Mouse (Mus musculus) hindbrain, embryonic 12.5 days (tissue): ENCODE results near the gene Fam198b. TPM values are rescaled to one million over a fixed set of nuclear protein-coding genes. Genes with fewer than 3 reads are reported as not detected.
A peak's percentile ranks its signal among the peaks of the same experiment; 100 is the strongest.

Source experiments
- ATAC-seq: fragments of 200-750 bp; cut with Nextera tagmentation; 2 replicates; pipeline ENCODE4 v1.8.0; 2017; ENCODE audit warnings: moderate TSS enrichment; ENCODE audit not compliant: low FRiP score
- H3K27ac ChIP-seq: fragments of 300-500 bp; sonication (generic); 2 replicates; pipeline ENCODE4 v1.5.1; 2016; ENCODE audit warnings: mild to moderate bottlenecking
- H3K27me3 ChIP-seq: fragments of 300-500 bp; sonication (generic); 2 replicates; pipeline ENCODE4 v1.6.1; 2016; ENCODE audit warnings: mild to moderate bottlenecking
- H3K36me3 ChIP-seq: fragments of 300-500 bp; sonication (generic); 2 replicates; pipeline ENCODE4 v1.6.1; 2016; ENCODE audit warnings: mild to moderate bottlenecking
- H3K4me1 ChIP-seq: fragments of 300-500 bp; sonication (generic); 2 replicates; pipeline ENCODE4 v1.6.1; 2016
- H3K4me2 ChIP-seq: fragments of 300-500 bp; sonication (generic); replicated peaks from 2 replicates; pipeline ENCODE4 v1.6.1; 2016; ENCODE audit warnings: mild to moderate bottlenecking
- H3K4me3 ChIP-seq: fragments of 300-500 bp; sonication (generic); 2 replicates; pipeline ENCODE4 v1.5.1; 2016; ENCODE audit warnings: mild to moderate bottlenecking
- H3K9ac ChIP-seq: fragments of 300-500 bp; sonication (generic); 2 replicates; pipeline ENCODE4 v1.6.1; 2016; ENCODE audit warnings: mild to moderate bottlenecking, moderate library complexity
- H3K9me3 ChIP-seq: fragments of 300-500 bp; sonication (generic); replicated peaks from 2 replicates; pipeline ENCODE4 v1.6.1; 2016; ENCODE audit warnings: mild to moderate bottlenecking
- WGBS: fragments of 180-500 bp; shearing (Covaris S2); methylation state at CpG from one replicate; pipeline ENCODE4 v1.1.7; 2016; 5-methylcytosine and 5-hydroxymethylcytosine counted together
- polyA plus RNA-seq: library from polyadenylated mRNA; unstranded; fragments of >200 nt; fragmentation: Nextera tagmentation; extraction: Ambion mirVana; gene quantifications from 2 replicates; pipeline ENCODE4 v1.2.1, GENCODE M21; 2016

Gene Fam198b
- polyA plus RNA-seq, 1 experiment from 2014 or later, result 5.1 TPM

DNA sequence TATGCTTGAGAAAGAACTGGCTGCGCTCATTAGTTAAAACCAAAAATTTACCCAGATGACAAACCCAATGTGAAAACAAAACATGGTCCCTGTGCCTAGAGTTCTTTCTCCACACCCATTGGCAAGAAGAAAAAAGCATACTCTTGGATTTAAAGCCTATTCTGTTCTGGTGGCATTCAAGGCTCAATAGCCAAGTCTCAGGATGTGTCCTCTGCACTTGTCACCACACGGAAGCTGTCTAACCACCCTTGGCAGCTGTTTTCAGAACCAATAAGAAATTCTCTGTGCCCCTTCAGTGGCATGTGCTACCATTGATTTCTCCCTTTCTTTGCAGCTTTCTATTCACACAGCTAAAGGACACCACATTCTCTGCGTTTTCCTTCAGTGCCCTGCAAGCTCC, 26.1 kb upstream of the Fam198b start:
- no peaks in the 10 kb centered on the region for H3K36me3 ChIP-seq
- 67% methylated on average over 3 of the region's 3 CpGs for WGBS
- ATAC-seq, result no peak
- H3K4me3 ChIP-seq, result no peak overlapping the region
- no peak overlapping the region for H3K4me2 ChIP-seq
- H3K9ac ChIP-seq, result no peak overlapping the region
- H3K27ac ChIP-seq, result no peak overlapping the region
- no peaks in the 10 kb centered on the region for H3K9me3 ChIP-seq
- no peaks in the 10 kb centered on the region for H3K4me1 ChIP-seq
- no peaks in the 10 kb centered on the region for H3K27me3 ChIP-seq

GRCm38 (mm10) chr3:79864824-79865223, 19.5 kb upstream of the Fam198b start:
- H3K4me3 ChIP-seq, result no peak overlapping the region
- H3K4me2 ChIP-seq, result no peak overlapping the region
- WGBS, result 82% methylated on average over 7 of the region's 7 CpGs
- H3K9me3 ChIP-seq, result no peaks in the 10 kb centered on the region
- no peaks in the 10 kb centered on the region for H3K36me3 ChIP-seq
- no peak for ATAC-seq
- H3K27ac ChIP-seq, result no peak overlapping the region
- peaks cover 3% of the 10 kb centered on the region; the same call in 1 of the 2 replicates for H3K4me1 ChIP-seq
- H3K9ac ChIP-seq, result no peak overlapping the region
- no peaks in the 10 kb centered on the region for H3K27me3 ChIP-seq

DNA sequence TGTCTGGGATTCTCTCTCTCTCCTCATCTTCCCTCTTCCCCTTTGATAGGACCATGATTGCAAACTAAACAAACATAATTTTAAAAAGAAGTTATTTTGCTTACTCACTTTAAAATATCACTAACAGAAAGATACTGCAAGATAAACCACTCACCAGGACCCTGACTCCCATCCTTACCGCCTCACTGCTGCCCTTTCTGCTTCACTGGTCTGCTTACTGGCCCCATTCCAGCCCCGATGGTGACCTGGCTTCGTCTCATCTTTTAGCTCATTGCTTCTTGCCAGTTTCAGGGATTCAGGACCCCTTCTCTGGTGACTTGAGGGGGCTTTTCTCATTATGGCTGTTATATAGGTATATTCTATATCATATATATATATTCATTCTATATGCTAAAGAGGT, 18.2 kb upstream of the Fam198b start:
- Histone ChIP-seq H3K4me1 (peaks cover 3% of the 10 kb centered on the region; the same call in 1 of the 2 replicates), H3K4me2 (no peak overlapping the region), H3K9ac (no peak overlapping the region), H3K27me3 (no peaks in the 10 kb centered on the region), H3K27ac (peak overlapping the region; percentile 67; the same call in 1 of the 2 replicates), H3K9me3 (no peaks in the 10 kb centered on the region), H3K4me3 (no peak overlapping the region), H3K36me3 (no peaks in the 10 kb centered on the region)
- 85% methylated on average over 3 of the region's 3 CpGs for WGBS
- no peak for ATAC-seq

DNA sequence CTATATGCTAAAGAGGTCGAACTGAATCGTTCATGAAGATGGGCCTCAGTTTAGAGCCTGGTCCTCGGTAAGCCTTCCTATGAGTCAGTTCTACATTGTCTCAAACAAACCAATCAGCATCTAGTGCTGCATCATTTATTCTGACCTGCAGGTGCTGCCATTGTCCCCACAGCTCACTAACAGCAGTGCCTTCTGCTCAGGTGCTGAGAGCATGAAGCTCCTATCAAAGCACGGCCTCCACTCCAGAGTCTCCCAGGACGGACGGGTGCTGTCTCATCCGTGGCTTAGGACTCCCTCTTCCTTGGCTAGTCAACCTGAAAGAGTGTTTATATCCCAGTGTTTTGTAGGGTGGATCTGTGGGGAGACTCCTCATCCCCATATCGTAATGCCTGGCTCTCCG, 17.8 kb upstream of the Fam198b start:
- Histone ChIP-seq H3K9me3 (no peaks in the 10 kb centered on the region), H3K27me3 (no peaks in the 10 kb centered on the region), H3K9ac (no peak overlapping the region), H3K4me2 (no peak overlapping the region), H3K4me1 (peaks cover 3% of the 10 kb centered on the region; the same call in 1 of the 2 replicates), H3K27ac (peak overlapping the region; percentile 67), H3K36me3 (no peaks in the 10 kb centered on the region), H3K4me3 (no peak overlapping the region)
- WGBS, result 83% methylated on average over 9 of the region's 9 CpGs
- no peak; the same call in 1 of the 2 replicates for ATAC-seq

- H3K4me2 ChIP-seq, result no peak overlapping the region
- peak overlapping the region; percentile 67 for H3K27ac ChIP-seq
- no peaks in the 10 kb centered on the region for H3K36me3 ChIP-seq
- peak; percentile 79 for ATAC-seq
- no peak overlapping the region for H3K4me3 ChIP-seq
- H3K27me3 ChIP-seq, result no peaks in the 10 kb centered on the region
- H3K9me3 ChIP-seq, result no peaks in the 10 kb centered on the region
- WGBS, result 35% methylated on average over 1 of the region's 1 CpGs
- no peak overlapping the region for H3K9ac ChIP-seq
- H3K4me1 ChIP-seq, result peaks cover 3% of the 10 kb centered on the region; the same call in 1 of the 2 replicates
Measured at GRCm38 (mm10) chr3:79867121-79867709, 17.1 kb upstream of the Fam198b start.

GRCm38 (mm10) chr3:79875471-79875870, 8.9 kb upstream of the Fam198b start:
- H3K4me2 ChIP-seq, result no peak overlapping the region
- peaks cover 2% of the 10 kb centered on the region; the same call in 1 of the 2 replicates for H3K4me1 ChIP-seq
- 96% methylated on average over 5 of the region's 5 CpGs for WGBS

GRCm38 (mm10) chr3:79878350-79878749, 6.0 kb upstream of the Fam198b start:
- 72% methylated on average over 3 of the region's 3 CpGs for WGBS
- H3K4me3 ChIP-seq, result no peak overlapping the region
- peaks cover 2% of the 10 kb centered on the region; the same call in 1 of the 2 replicates for H3K4me1 ChIP-seq
- no peak overlapping the region for H3K27ac ChIP-seq
- ATAC-seq, result no peak
- no peaks in the 10 kb centered on the region for H3K36me3 ChIP-seq
- no peak overlapping the region for H3K4me2 ChIP-seq
- no peaks in the 10 kb centered on the region for H3K27me3 ChIP-seq
- no peak overlapping the region for H3K9ac ChIP-seq
- no peaks in the 10 kb centered on the region for H3K9me3 ChIP-seq

More at GRCm38 (mm10) chr3:79875471-79875870, 8.9 kb upstream of the Fam198b start:
- no peaks in the 10 kb centered on the region for H3K27me3 ChIP-seq
- H3K4me3 ChIP-seq, result no peak overlapping the region
- no peak overlapping the region for H3K27ac ChIP-seq
- no peak overlapping the region for H3K9ac ChIP-seq
- no peaks in the 10 kb centered on the region for H3K9me3 ChIP-seq
- no peaks in the 10 kb centered on the region for H3K36me3 ChIP-seq
- no peak for ATAC-seq

- peaks cover 2% of the 10 kb centered on the region; the same call in 1 of the 2 replicates for H3K4me1 ChIP-seq
- no peak overlapping the region for H3K27ac ChIP-seq
- no peaks in the 10 kb centered on the region for H3K36me3 ChIP-seq
- H3K27me3 ChIP-seq, result no peaks in the 10 kb centered on the region
- no peak overlapping the region for H3K4me2 ChIP-seq
- no peaks in the 10 kb centered on the region for H3K9me3 ChIP-seq
- no peak overlapping the region for H3K9ac ChIP-seq
- WGBS, result 63% methylated on average over 9 of the region's 9 CpGs
- H3K4me3 ChIP-seq, result no peak overlapping the region
- 0 out of 2 replicates have a peak, but pooled peaks have one; percentile 19 for ATAC-seq
Measured at GRCm38 (mm10) chr3:79879246-79879645, 5.1 kb upstream of the Fam198b start.

GRCm38 (mm10) chr3:79881645-79882044, 2.7 kb upstream of the Fam198b start:
- Histone ChIP-seq H3K27me3 (no peaks in the 10 kb centered on the region), H3K36me3 (no peaks in the 10 kb centered on the region), H3K4me3 (no peak overlapping the region), H3K9ac (no peak overlapping the region), H3K4me1 (peaks cover 10% of the 10 kb centered on the region; the same call in 1 of the 2 replicates), H3K4me2 (no peak overlapping the region), H3K27ac (no peak overlapping the region), H3K9me3 (no peaks in the 10 kb centered on the region)
- no peak for ATAC-seq
- WGBS, result 66% methylated on average over 2 of the region's 2 CpGs

DNA sequence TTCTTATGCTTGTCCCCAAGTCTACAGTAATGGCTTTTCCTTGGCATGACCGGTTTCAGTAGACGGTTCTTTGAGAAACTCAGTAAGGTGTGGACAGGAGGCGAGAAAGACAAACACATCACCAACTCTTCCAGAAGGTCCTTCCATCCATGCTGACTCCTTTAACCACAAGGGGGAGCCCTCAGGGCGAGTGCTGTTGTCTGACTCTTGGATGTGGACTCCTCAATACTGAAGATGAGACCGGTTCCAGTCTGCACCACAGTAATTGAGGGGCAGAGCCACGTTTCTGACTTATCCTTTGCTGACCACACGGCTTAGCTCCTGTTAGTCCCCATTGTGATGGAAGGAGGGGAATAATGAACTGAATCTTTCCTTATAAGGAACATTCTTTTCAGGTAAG, 1.2 kb upstream of the Fam198b start:
- Histone ChIP-seq H3K27me3 (no peaks in the 10 kb centered on the region), H3K4me3 (no peak overlapping the region), H3K36me3 (no peaks in the 10 kb centered on the region), H3K4me1 (peaks cover 14% of the 10 kb centered on the region; the same call in 1 of the 2 replicates), H3K4me2 (no peak overlapping the region), H3K9me3 (no peaks in the 10 kb centered on the region), H3K9ac (no peak overlapping the region), H3K27ac (no peak overlapping the region)
- 38% methylated on average over 7 of the region's 7 CpGs for WGBS
- ATAC-seq, result 0 out of 2 replicates have a peak, but pooled peaks have one; percentile 56

DNA sequence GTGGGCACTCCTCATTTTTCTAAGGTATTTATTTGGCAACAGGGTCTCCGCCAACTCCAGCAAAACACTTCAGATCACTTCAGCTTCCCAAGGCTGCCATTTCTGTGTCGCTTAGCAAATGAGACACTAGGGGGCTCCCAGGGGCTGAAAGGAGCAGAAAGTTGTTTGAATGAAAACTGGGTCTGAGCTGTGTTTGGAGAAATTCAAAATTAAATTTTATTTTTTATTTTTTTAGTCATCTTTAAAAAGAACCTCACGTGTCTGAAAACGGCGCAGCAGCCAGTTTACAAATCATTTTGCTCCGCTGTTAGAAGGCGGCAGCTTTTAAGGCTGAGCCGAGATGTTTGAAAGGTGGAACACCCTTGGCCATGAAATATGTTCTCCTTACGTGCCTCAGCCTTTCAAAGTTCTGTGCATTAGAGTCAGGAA, 442 bp downstream of the Fam198b start:
- Histone ChIP-seq H3K9ac (no peak overlapping the region), H3K4me3 (no peak overlapping the region), H3K36me3 (no peaks in the 10 kb centered on the region), H3K9me3 (no peaks in the 10 kb centered on the region), H3K27ac (no peak overlapping the region), H3K4me2 (no peak overlapping the region), H3K27me3 (no peaks in the 10 kb centered on the region), H3K4me1 (peaks cover 12% of the 10 kb centered on the region; the same call in 1 of the 2 replicates)
- ATAC-seq, result no peak
- 42% methylated on average over 9 of the region's 9 CpGs for WGBS

DNA sequence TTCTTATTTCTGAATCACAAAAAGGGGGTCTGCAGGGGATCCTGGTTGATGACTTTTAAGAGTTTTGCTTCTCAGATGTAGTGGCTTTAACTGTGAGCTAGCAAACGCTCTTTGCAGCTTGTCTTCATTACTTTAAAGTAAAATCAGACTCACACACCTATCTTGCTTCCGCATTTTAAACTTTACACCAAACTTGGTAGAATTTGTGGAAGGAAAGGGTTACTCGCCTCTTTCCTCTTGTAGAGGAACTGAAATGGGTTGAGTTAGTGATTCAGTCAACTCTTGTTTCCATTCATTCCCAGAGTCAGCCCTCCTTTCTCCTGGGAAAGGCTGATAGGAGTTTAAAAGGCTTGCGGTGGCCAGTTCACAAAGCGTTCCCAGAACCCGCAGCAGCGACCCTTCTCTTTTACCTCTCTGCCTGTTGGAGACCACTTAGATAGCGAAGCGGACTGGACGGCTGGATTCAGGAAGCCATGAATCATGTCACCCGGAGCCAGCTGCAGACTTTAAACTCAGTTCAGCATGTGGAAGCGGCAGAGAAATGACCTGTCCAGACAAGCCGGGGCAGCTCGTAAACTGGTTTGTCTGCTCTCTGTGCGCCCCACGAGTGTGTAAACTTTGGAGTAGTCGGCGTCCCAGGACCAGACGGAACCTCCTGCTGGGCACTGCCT, 1.5 kb downstream of the Fam198b start:
- no peak for ATAC-seq
- Histone ChIP-seq H3K4me2 (peak overlapping the region; percentile 23; the same call in 1 of the 2 replicates), H3K27ac (no peak overlapping the region), H3K27me3 (no peaks in the 10 kb centered on the region), H3K9ac (no peak overlapping the region), H3K9me3 (no peaks in the 10 kb centered on the region), H3K4me3 (no peak overlapping the region), H3K4me1 (peaks cover 12% of the 10 kb centered on the region; the same call in 1 of the 2 replicates), H3K36me3 (no peaks in the 10 kb centered on the region)
- 55% methylated on average over 19 of the region's 19 CpGs for WGBS
